Mouse (Mus musculus): ENCODE measurements around the gene Taf10.

Gene Taf10

GRCm38 (mm10) chr7:105743926-105744590 is at the start of gene Taf10:
Taf10 (minus strand) TSS chr7:105744361.
- peak; percentile 78 for DNase-seq (ENCODE audit: low read depth, low spot score)

GRCm38 (mm10) chr7:105793701-105794100 is 49.5 kb upstream of the Taf10 start:
- peak; percentile 52 for DNase-seq (ENCODE audit: low read depth, low spot score)

GRCm38 (mm10) chr7:105791147-105791546 is 47.0 kb upstream of the Taf10 start:
- DNase-seq (ENCODE audit: low read depth, low spot score): no peak

- DNase-seq (ENCODE audit: low read depth, low spot score): no peak
These were observed 43.4 kb upstream of the Taf10 start, which contains the start of gene Dchs1 for GRCm38 (mm10) chr7:105787285-105788140. Dchs1 (minus strand) TSS chr7:105787654.

- no peak for DNase-seq (ENCODE audit: low read depth, low spot score)
These were observed 42.5 kb upstream of the Taf10 start for GRCm38 (mm10) chr7:105786506-105787284.

- no peak for DNase-seq (ENCODE audit: low read depth, low spot score)
These were observed 40.4 kb upstream of the Taf10 start for GRCm38 (mm10) chr7:105784556-105784955.

GRCm38 (mm10) chr7:105783861-105784260 is 39.7 kb upstream of the Taf10 start:
- DNase-seq (ENCODE audit: low read depth, low spot score): no peak

- no peak for DNase-seq (ENCODE audit: low read depth, low spot score)
These were observed 34.5 kb upstream of the Taf10 start for GRCm38 (mm10) chr7:105778553-105779265.

- DNase-seq (ENCODE audit: low read depth, low spot score): peak; percentile 84
These were observed 33.8 kb upstream of the Taf10 start for GRCm38 (mm10) chr7:105777797-105778552.

- no peak for DNase-seq (ENCODE audit: low read depth, low spot score)
These were observed 33.2 kb upstream of the Taf10 start for GRCm38 (mm10) chr7:105777316-105777715.

- no peak for DNase-seq (ENCODE audit: low read depth, low spot score)
These were observed 31.9 kb upstream of the Taf10 start for GRCm38 (mm10) chr7:105776026-105776425.

- no peak for DNase-seq (ENCODE audit: low read depth, low spot score)
These were observed 30.5 kb upstream of the Taf10 start for GRCm38 (mm10) chr7:105774661-105775060.

GRCm38 (mm10) chr7:105773041-105773440 is 28.9 kb upstream of the Taf10 start:
- DNase-seq (ENCODE audit: low read depth, low spot score): no peak

GRCm38 (mm10) chr7:105772331-105772730 is 28.2 kb upstream of the Taf10 start:
- no peak for DNase-seq (ENCODE audit: low read depth, low spot score)

GRCm38 (mm10) chr7:105769959-105770358 is 25.8 kb upstream of the Taf10 start:
- DNase-seq (ENCODE audit: low read depth, low spot score): peak; percentile 68

GRCm38 (mm10) chr7:105767729-105768165 is 23.6 kb upstream of the Taf10 start:
- DNase-seq (ENCODE audit: low read depth, low spot score): no peak

- DNase-seq (ENCODE audit: low read depth, low spot score): no peak
These were observed 20.2 kb upstream of the Taf10 start for GRCm38 (mm10) chr7:105764331-105764730.

- DNase-seq (ENCODE audit: low read depth, low spot score): no peak
These were observed 18.5 kb upstream of the Taf10 start for GRCm38 (mm10) chr7:105762517-105763270.

- DNase-seq (ENCODE audit: low read depth, low spot score): no peak
These were observed 17.8 kb upstream of the Taf10 start for GRCm38 (mm10) chr7:105761813-105762484.
